Mouse (Mus musculus) thymus, postnatal 10 days (tissue): ENCODE results near the gene Chrnd.

Experiments
- DNase-seq, 2 experiments: peaks; one replicate each; pipeline ENCODE4 v3.0.0; 2021; ENCODE audit warnings: low spot score in 2 of 2

Chrnd gene

GRCm38 (mm10) chr1:87232197-87232596 lies 41.8 kb downstream of the Chrnd start:
- DNase-seq = no peak

- DNase-seq = no peak
These were observed 48.6 kb downstream of the Chrnd start for GRCm38 (mm10) chr1:87239056-87239455.

GRCm38 (mm10) chr1:87243021-87243420 lies 52.6 kb downstream of the Chrnd start:
- DNase-seq = no peak

GRCm38 (mm10) chr1:87245430-87245829 lies 55.0 kb downstream of the Chrnd start:
- DNase-seq = no peak

- DNase-seq = peak; percentile 38 to 80
These were observed 55.8 kb downstream of the Chrnd start for GRCm38 (mm10) chr1:87245929-87246815.
